ENCODE assay signal across 8 mouse cellular contexts in the genomic region with DNA sequence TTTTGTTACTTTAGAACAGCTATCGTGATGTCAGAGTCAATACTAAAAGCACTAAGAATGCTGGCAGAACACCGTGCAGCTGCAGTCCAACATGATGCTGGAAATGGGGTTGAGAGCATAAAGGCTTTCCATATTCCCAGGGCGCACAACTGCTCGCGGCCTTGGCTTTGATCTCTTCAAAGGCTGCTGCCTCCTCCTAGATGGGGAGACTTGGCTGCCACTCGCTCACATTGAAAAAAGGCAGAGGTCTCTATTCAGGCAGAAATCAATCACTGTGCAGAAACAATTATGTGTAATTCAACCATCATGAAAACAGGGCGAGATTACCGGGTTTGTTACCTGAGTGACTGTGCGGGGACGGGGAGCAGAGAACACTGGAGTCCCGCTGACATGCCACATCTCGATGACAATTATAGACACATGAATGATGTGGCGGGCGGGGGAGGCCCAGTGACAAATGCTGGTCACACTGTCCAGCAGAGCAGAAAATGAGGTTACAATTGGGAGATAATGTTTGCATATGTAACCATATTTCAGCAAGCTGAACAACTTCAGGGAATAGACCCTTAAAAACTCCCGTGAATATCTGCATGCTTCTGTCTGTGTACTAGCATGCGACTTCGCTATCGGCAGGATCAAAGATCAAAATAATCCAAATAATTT. TPM values are rescaled to one million over a fixed set of nuclear protein-coding genes. Genes with fewer than 3 reads are reported as not detected.
DNase-seq lines count a peak whose midpoint lies in the region; ATAC-seq and TF ChIP-seq lines count a peak whose summit lies in the region.

No protein-coding gene starts in this region.

- H3K9me3 ChIP-seq in kidney, embryonic 14.5 days (ENCODE audit: control insufficient read depth, low read length), result no peaks in the 10 kb centered on the region
- no peaks in the 10 kb centered on the region for H3K9me3 ChIP-seq in hindbrain, embryonic 14.5 days (ENCODE audit: control insufficient read depth, low read length)

- no peak for TF ChIP-seq CTCF in gastrocnemius, adult 2 months (IDR thresholded peaks at IDR 0.05)

- H3K4me3 ChIP-seq in kidney, embryonic 14.5 days (ENCODE audit: low read length), result no peak overlapping the region
- H3K4me3 ChIP-seq in hindbrain, embryonic 14.5 days (replicated peaks; ENCODE audit: low read length), result no peak overlapping the region
- no peak overlapping the region for H3K4me3 ChIP-seq in gastrocnemius, adult 2 months

- no peaks in the 10 kb centered on the region for H3K27me3 ChIP-seq in kidney, embryonic 14.5 days (ENCODE audit: control insufficient read depth, insufficient read depth, low read length)
- H3K27me3 ChIP-seq in hindbrain, embryonic 14.5 days (ENCODE audit: control insufficient read depth, insufficient read depth, low read length), result peaks cover 13% of the 10 kb centered on the region; the same call in 1 of the 2 replicates

- DNase-seq in kidney, postnatal 36 days, result no peak
- peak; percentile 83 for DNase-seq in embryo, embryonic 11 days
- DNase-seq in hindbrain, embryonic 14.5 days (ENCODE audit: low spot score), result peak; percentile 56
- DNase-seq in neural tube, embryonic 10.5 days (ENCODE audit: extremely low spot score, low spot score), result peak; percentile 54
- DNase-seq in gastrocnemius, adult 2 months, result no peak
- no peak for DNase-seq in cerebellum, postnatal 14 days
- DNase-seq in layer of hippocampus, postnatal 25 days (ENCODE audit: extremely low spot score in 1 of 2, low spot score in 1 of 2), result no peak

- H3K27ac ChIP-seq in kidney, embryonic 14.5 days (ENCODE audit: low read depth, low read length), result no peak overlapping the region
- no peak overlapping the region for H3K27ac ChIP-seq in hindbrain, embryonic 14.5 days
- H3K27ac ChIP-seq in gastrocnemius, adult 2 months, result no peak overlapping the region

- H3K36me3 ChIP-seq in kidney, embryonic 14.5 days (ENCODE audit: control insufficient read depth, insufficient read depth, low read length), result no peaks in the 10 kb centered on the region
- H3K36me3 ChIP-seq in hindbrain, embryonic 14.5 days (replicated peaks; ENCODE audit: control insufficient read depth, insufficient read depth), result no peaks in the 10 kb centered on the region

- intact Hi-C loops in gastrocnemius, adult 2 months (cut with DNase I), result no loop called here

- H3K9ac ChIP-seq in kidney, embryonic 14.5 days (ENCODE audit: low read depth, low read length), result no peak overlapping the region
- no peak overlapping the region for H3K9ac ChIP-seq in hindbrain, embryonic 14.5 days

- 29% methylated on average over 18 of the region's 18 CpGs for WGBS in kidney, embryonic 14.5 days
- WGBS in hindbrain, embryonic 14.5 days, result 11% methylated on average over 18 of the region's 18 CpGs

- peaks cover 20% of the 10 kb centered on the region for H3K4me1 ChIP-seq in kidney, embryonic 14.5 days (ENCODE audit: control insufficient read depth, insufficient read depth, low read length)
- peaks cover 32% of the 10 kb centered on the region for H3K4me1 ChIP-seq in hindbrain, embryonic 14.5 days (replicated peaks; ENCODE audit: control insufficient read depth, insufficient read depth, low read length)

- 0 out of 2 replicates have a peak, but pooled peaks have one; percentile 24 for ATAC-seq in kidney, embryonic 14.5 days (ENCODE audit: low FRiP score, low TSS enrichment)
- peak; percentile 42 for ATAC-seq in hindbrain, embryonic 14.5 days (ENCODE audit: low FRiP score)

- H3K4me2 ChIP-seq in kidney, embryonic 14.5 days (replicated peaks; ENCODE audit: low read depth, low read length), result no peak overlapping the region; the same call in 1 of the 2 replicates
- H3K4me2 ChIP-seq in hindbrain, embryonic 14.5 days (replicated peaks), result peak overlapping the region; percentile 32

RNA-seq across cellular contexts. Expression of gene Lef1, which starts 27.0 kb away (rescaled TPM):
- 31.9 and 32.1 TPM in 2 replicates for polyA plus RNA-seq in kidney, embryonic 14.5 days (2014; fragmentation: Nextera tagmentation; extraction: Ambion mirVana)
- 9.8 and 10.3 TPM in 2 replicates for polyA plus RNA-seq in hindbrain, embryonic 14.5 days (2014; fragmentation: Nextera tagmentation; extraction: Ambion mirVana)
- total RNA-seq in gastrocnemius, adult 2 months (2021), result under 1 TPM in 1 of 2 experiments, not detected in 1; 0.08 TPM
- 1 to 10 TPM; 5.4 to 5.8 TPM for total RNA-seq in layer of hippocampus, postnatal 25 days (2021)

Comparison
In these comparisons a context has a peak if more than half of its experiments do, and no peak if none do; other contexts are left out.
1. DNase-seq: peak in embryo, embryonic 11 days (single experiment), hindbrain, embryonic 14.5 days (single experiment) and neural tube, embryonic 10.5 days (single experiment); none in kidney, postnatal 36 days (0 of 2), gastrocnemius, adult 2 months (single experiment), cerebellum, postnatal 14 days (0 of 2) and layer of hippocampus, postnatal 25 days (0 of 2).
2. RNA of gene Lef1, which starts 27.0 kb away (total RNA-seq): 5.4 to 5.8 TPM in layer of hippocampus, postnatal 25 days; 0.08 TPM in gastrocnemius, adult 2 months; every median in the first group is over 4 times any median in the second.